9 mouse cellular contexts compared by ENCODE assay signal in genomic region chr17:68837859-68838194, GRCm38 (mm10). TPM values are rescaled to one million over a fixed set of nuclear protein-coding genes. Genes with fewer than 3 reads are reported as not detected.
A peak's percentile ranks its signal among the peaks of the same experiment; 100 is the strongest.
DNase-seq lines count a peak whose midpoint lies in the region; ATAC-seq and TF ChIP-seq lines count a peak whose summit lies in the region.
"Had no signal": no experiment of that assay in that cellular context is flagged by ENCODE, and none has a peak within 500 bp of the region (broad histone marks: within the 10 kb centered on the region; RNA-seq: fewer than 3 reads in every experiment).

No protein-coding gene starts in this region.

- peak; percentile 15 for DNase-seq in kidney, postnatal 10 days
- DNase-seq in kidney, adult 9 months: no peak
- DNase-seq in embryonic facial prominence, embryonic 10.5 days (ENCODE audit: low spot score): peak; percentile 47
- DNase-seq in forebrain, postnatal 0 days: no peak
- DNase-seq in c-Kit-positive CD71-positive TER-119-positive erythroid progenitor cells, embryonic 14.5 days (ENCODE audit: low spot score): no peak
- DNase-seq in adipocyte (ENCODE audit: low spot score): no peak
- DNase-seq in yolk sac, embryonic 10.5 days (ENCODE audit: low spot score): no peak

- H3K27ac ChIP-seq in embryonic facial prominence, embryonic 10.5 days (replicated peaks): peak overlapping the region; percentile 80
- peak overlapping the region; percentile 81 for H3K27ac ChIP-seq in forebrain, postnatal 0 days (ENCODE audit: low read depth, low read length)
- peak overlapping the region; percentile 58 for H3K27ac ChIP-seq in midbrain, embryonic 16.5 days (ENCODE audit: low read length)

- no peak for ATAC-seq in forebrain, postnatal 0 days
- no peak for ATAC-seq in midbrain, embryonic 16.5 days

- H3K4me2 ChIP-seq in forebrain, postnatal 0 days (ENCODE audit: low read depth): peak overlapping the region; percentile 84
- peak overlapping the region; percentile 73 for H3K4me2 ChIP-seq in midbrain, embryonic 16.5 days (ENCODE audit: low read length)

- no peaks in the 10 kb centered on the region for H3K9me3 ChIP-seq in embryonic facial prominence, embryonic 10.5 days
- H3K9me3 ChIP-seq in forebrain, postnatal 0 days (ENCODE audit: low read length): no peaks in the 10 kb centered on the region
- no peaks in the 10 kb centered on the region for H3K9me3 ChIP-seq in midbrain, embryonic 16.5 days (replicated peaks; ENCODE audit: control insufficient read depth, low read length, poor library complexity, severe bottlenecking)

- peak overlapping the region; percentile 70 for H3K4me3 ChIP-seq in embryonic facial prominence, embryonic 10.5 days
- H3K4me3 ChIP-seq in forebrain, postnatal 0 days (ENCODE audit: low read depth, low read length): peak overlapping the region; percentile 63
- H3K4me3 ChIP-seq in midbrain, embryonic 16.5 days (ENCODE audit: low read depth, low read length): peak overlapping the region; percentile 76
- H3K4me3 ChIP-seq: megakaryocyte, embryonic 14.5 days had no signal

- peaks cover 47% of the 10 kb centered on the region for H3K4me1 ChIP-seq in embryonic facial prominence, embryonic 10.5 days
- H3K4me1 ChIP-seq in forebrain, postnatal 0 days (ENCODE audit: insufficient read depth): peaks cover 9% of the 10 kb centered on the region; the same call in 1 of the 2 replicates
- peaks cover 31% of the 10 kb centered on the region for H3K4me1 ChIP-seq in midbrain, embryonic 16.5 days (ENCODE audit: control insufficient read depth, insufficient read depth, low read length)

- peak overlapping the region; percentile 76 for H3K9ac ChIP-seq in forebrain, postnatal 0 days
- peak overlapping the region; percentile 85 for H3K9ac ChIP-seq in midbrain, embryonic 16.5 days (ENCODE audit: low read depth, low read length)

- no peaks in the 10 kb centered on the region for H3K36me3 ChIP-seq in embryonic facial prominence, embryonic 10.5 days (replicated peaks)
- no peaks in the 10 kb centered on the region for H3K36me3 ChIP-seq in forebrain, postnatal 0 days (ENCODE audit: insufficient read depth)
- no peaks in the 10 kb centered on the region for H3K36me3 ChIP-seq in midbrain, embryonic 16.5 days (ENCODE audit: control insufficient read depth, insufficient read depth, low read length)

- 4% methylated on average over 4 of the region's 4 CpGs for whole genome bisulfite sequencing in embryonic facial prominence, embryonic 10.5 days
- WGBS in forebrain, postnatal 0 days: 4% methylated on average over 4 of the region's 4 CpGs
- WGBS in midbrain, embryonic 16.5 days: 5% methylated on average over 4 of the region's 4 CpGs

- no peak for TF ChIP-seq CTCF in forebrain, postnatal 0 days (IDR thresholded peaks at IDR 0.05; ENCODE audit: low read depth)

- peaks cover 90% of the 10 kb centered on the region for H3K27me3 ChIP-seq in embryonic facial prominence, embryonic 10.5 days (replicated peaks; ENCODE audit: low read depth, poor library complexity, severe bottlenecking)
- H3K27me3 ChIP-seq in forebrain, postnatal 0 days (ENCODE audit: insufficient read depth, low read length): no peaks in the 10 kb centered on the region
- H3K27me3 ChIP-seq in midbrain, embryonic 16.5 days (ENCODE audit: control insufficient read depth, insufficient read depth, low read depth, low read length): peaks cover 5% of the 10 kb centered on the region

RNA-seq across cellular contexts. Expression of gene Tmem200c, which starts 11.4 kb away (rescaled TPM):
- 1.5 and 1.6 TPM in 2 replicates for polyA plus RNA-seq in embryonic facial prominence, embryonic 10.5 days (2016; fragmentation: Nextera tagmentation; extraction: Ambion mirVana)
- total RNA-seq in forebrain, postnatal 0 days (2014; rRNA removed): 9.6 and 12.9 TPM in 2 replicates
- polyA plus RNA-seq in forebrain, postnatal 0 days (2015; fragmentation: Nextera tagmentation; extraction: Ambion mirVana): 1.7 and 2.0 TPM in 2 replicates
- 2.9 and 3.1 TPM in 2 replicates for polyA plus RNA-seq in midbrain, embryonic 16.5 days (2015; fragmentation: Nextera tagmentation; extraction: Ambion mirVana)

Comparison
In these comparisons a context has a peak if more than half of its experiments do, and no peak if none do; other contexts are left out.
1. DNase-seq: peak in kidney, postnatal 10 days (single experiment) and embryonic facial prominence, embryonic 10.5 days (single experiment); none in kidney, adult 9 months (single experiment), forebrain, postnatal 0 days (single experiment), c-Kit-positive CD71-positive TER-119-positive erythroid progenitor cells, embryonic 14.5 days (single experiment), adipocyte (single experiment) and yolk sac, embryonic 10.5 days (single experiment).
2. Peak in every context shown above with its lines, with median percentiles within 50 percentile points of each other: H3K27ac ChIP-seq and H3K4me3 ChIP-seq.